Mouse (Mus musculus): ENCODE results near the gene Rmi1. TPM values are rescaled to one million over a fixed set of nuclear protein-coding genes. Genes with fewer than 3 reads are reported as not detected.
"Not testable (repeated sequence)": the region's sequence is repeated elsewhere in the genome, so short reads cannot be mapped to it uniquely, and the experiment has no call there.

The Rmi1 gene
- polyA plus RNA-seq, 1 experiment from 2014 or later = 23.1 TPM

GRCm38 (mm10) chr13:58450459-58451182 is 48.6 kb downstream of the Rmi1 start:
- ATAC-seq (replicated peaks) = no peak
- H3K9me3 ChIP-seq = no peaks in the 10 kb centered on the region
- no peak overlapping the region for H3K27ac ChIP-seq (replicated peaks)
- 0 out of 2 replicates have a peak overlapping the region, but pooled peaks have one; percentile 3 for H3K4me2 ChIP-seq (replicated peaks)
- 0 out of 2 replicates have a peak overlapping the region, but pooled peaks have one; percentile 11 for H3K9ac ChIP-seq (replicated peaks)
- H3K27me3 ChIP-seq = peaks cover 14% of the 10 kb centered on the region; the same call in 1 of the 2 replicates
- 23% methylated on average over 22 of the region's 22 CpGs for WGBS
- peaks cover 17% of the 10 kb centered on the region for H3K4me1 ChIP-seq
- no peak overlapping the region for H3K4me3 ChIP-seq
- no peaks in the 10 kb centered on the region for H3K36me3 ChIP-seq

DNA sequence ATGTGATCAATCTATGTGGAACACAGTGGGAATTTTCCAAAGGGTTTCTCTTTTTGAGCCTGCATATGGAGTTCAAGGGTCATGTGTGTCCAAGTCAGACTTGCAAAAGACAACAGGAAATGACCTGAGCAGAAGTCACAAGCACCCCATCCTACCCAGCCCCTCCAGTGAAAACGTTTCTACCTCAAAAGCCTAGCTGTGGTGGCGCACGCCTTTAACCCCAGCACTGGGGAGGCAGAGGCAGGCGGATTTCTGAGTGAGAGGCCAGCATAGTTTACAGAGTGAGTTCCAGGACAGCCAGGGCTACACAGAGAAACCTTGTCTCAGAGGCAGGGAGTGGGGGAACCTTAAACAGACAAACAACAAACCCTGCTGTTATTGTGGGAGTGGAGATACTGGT is 50.2 kb downstream of the Rmi1 start:
- no peak overlapping the region for H3K27ac ChIP-seq (replicated peaks)
- 74% methylated on average over 4 of the region's 4 CpGs for WGBS

DNA sequence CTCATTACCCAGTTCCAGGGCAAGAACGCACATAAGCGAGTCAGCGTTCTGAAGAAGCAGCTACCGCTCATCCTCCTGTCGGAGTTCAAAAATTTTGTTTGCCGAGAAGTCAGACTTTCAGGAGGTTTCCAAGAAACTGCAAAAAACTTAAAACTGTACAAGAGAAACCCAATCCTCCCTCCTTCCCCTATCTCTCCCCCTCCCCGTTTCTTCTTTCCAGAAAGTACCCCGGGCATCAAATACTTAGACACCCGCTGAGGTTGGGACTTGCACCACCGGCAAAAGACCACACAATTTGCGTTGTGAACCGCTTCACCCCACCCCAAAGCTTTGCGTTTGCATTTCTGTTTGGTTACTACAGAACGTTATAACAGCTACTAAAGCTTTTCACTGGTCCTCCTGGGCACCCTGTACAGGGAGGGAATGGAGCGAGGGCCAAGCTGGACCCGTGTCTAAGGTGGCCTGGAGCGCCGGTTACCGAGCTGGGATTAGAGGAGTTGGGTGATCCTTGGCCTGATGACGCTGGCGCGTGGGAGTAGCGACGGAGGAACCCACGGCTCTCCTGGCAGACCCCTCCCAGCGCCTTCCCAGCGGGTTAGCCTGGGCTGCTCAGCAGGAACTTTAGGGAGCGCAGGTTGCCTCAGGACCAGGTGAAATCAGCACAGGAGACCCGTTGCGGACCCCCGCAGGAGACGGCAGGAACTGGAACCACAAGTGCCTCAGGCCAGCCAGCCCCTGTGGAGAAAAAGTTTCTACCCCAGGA is 50.8 kb downstream of the Rmi1 start:
- ATAC-seq (replicated peaks) = no peak
- no peaks in the 10 kb centered on the region for H3K9me3 ChIP-seq
- WGBS = 19% methylated on average over 32 of the region's 32 CpGs
- peaks cover 17% of the 10 kb centered on the region for H3K4me1 ChIP-seq
- no peak overlapping the region for H3K9ac ChIP-seq (replicated peaks)
- H3K4me3 ChIP-seq = no peak overlapping the region
- H3K27ac ChIP-seq (replicated peaks) = no peak overlapping the region
- H3K36me3 ChIP-seq = no peaks in the 10 kb centered on the region
- peak overlapping the region; percentile 23; the same call in 1 of the 2 replicates for H3K4me2 ChIP-seq (replicated peaks)
- H3K27me3 ChIP-seq = peaks cover 14% of the 10 kb centered on the region; the same call in 1 of the 2 replicates

More for the DNA sequence above, 50.2 kb downstream of the Rmi1 start:
- no peak for ATAC-seq (replicated peaks)
- Histone ChIP-seq H3K27me3 (peaks cover 14% of the 10 kb centered on the region; the same call in 1 of the 2 replicates), H3K4me2 (replicated peaks) (no peak overlapping the region), H3K9me3 (no peaks in the 10 kb centered on the region), H3K4me1 (peaks cover 17% of the 10 kb centered on the region), H3K4me3 (no peak overlapping the region), H3K36me3 (no peaks in the 10 kb centered on the region), H3K9ac (replicated peaks) (no peak overlapping the region)

DNA sequence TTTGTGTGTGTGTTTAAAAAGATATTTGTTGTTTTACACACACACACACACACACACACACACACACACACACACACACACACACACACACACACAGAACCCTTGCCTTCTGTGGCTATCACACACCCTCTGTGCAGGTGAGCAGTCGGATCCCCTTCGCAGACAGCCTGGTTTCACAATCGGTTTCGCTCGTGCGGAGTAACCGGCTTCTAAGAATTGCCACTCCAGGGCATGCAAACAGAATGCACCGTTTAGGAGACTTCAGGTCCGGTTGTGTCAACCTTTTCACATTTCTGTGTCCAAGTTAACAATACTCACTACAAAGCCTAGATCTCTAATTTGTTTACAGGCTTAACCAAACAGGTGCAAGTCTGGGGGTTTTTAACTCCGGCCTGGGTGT is 51.5 kb downstream of the Rmi1 start:
- no peak for ATAC-seq (replicated peaks)
- Histone ChIP-seq H3K9me3 (no peaks in the 10 kb centered on the region), H3K4me3 (no peak overlapping the region)

GRCm38 (mm10) chr13:58456547-58456946 is 54.5 kb downstream of the Rmi1 start:
- H3K4me1 ChIP-seq = peaks cover 5% of the 10 kb centered on the region
- H3K9me3 ChIP-seq = no peaks in the 10 kb centered on the region
- 56% methylated on average over 10 of the region's 10 CpGs for WGBS
- H3K4me2 ChIP-seq (replicated peaks) = no peak overlapping the region
- H3K36me3 ChIP-seq = no peaks in the 10 kb centered on the region
- no peak for ATAC-seq (replicated peaks)
- H3K27me3 ChIP-seq = peaks cover 14% of the 10 kb centered on the region; the same call in 1 of the 2 replicates
- no peak overlapping the region for H3K9ac ChIP-seq (replicated peaks)
- H3K4me3 ChIP-seq = no peak overlapping the region
- H3K27ac ChIP-seq (replicated peaks) = no peak overlapping the region

More for the DNA sequence above, 51.5 kb downstream of the Rmi1 start:
- 29% methylated on average over 10 of the region's 10 CpGs for WGBS
- H3K36me3 ChIP-seq = no peaks in the 10 kb centered on the region
- H3K4me2 ChIP-seq (replicated peaks) = no peak overlapping the region
- no peak overlapping the region for H3K9ac ChIP-seq (replicated peaks)
- no peak overlapping the region for H3K27ac ChIP-seq (replicated peaks)
- peaks cover 14% of the 10 kb centered on the region; the same call in 1 of the 2 replicates for H3K27me3 ChIP-seq
- H3K4me1 ChIP-seq = peaks cover 17% of the 10 kb centered on the region

- not testable (repeated sequence) for ATAC-seq (replicated peaks); H3K4me3 ChIP-seq; H3K9ac ChIP-seq (replicated peaks); H3K27me3 ChIP-seq; H3K4me2 ChIP-seq (replicated peaks); H3K4me1 ChIP-seq; H3K27ac ChIP-seq (replicated peaks); H3K36me3 ChIP-seq; H3K9me3 ChIP-seq
- WGBS = 87% methylated on average over 6 of the region's 6 CpGs
These were observed 56.8 kb downstream of the Rmi1 start for GRCm38 (mm10) chr13:58458811-58459210.

MicroRNA genes within 50 kb of the gene (microRNA counts, 519-probe panel; counts per million panel counts)
- 3,451 counts per million, percentile 83 among the panel's probes with 10 or more counts for microRNA mmu-miR-7a

Small RNAs within 50 kb of the gene (microRNA-seq; reads per million reads assigned to microRNA genes)
- 511 reads per million, percentile 73 among the genes with 10 or more reads in this experiment for gene Mir7-1

Other genes with a start within 250 kb of the Rmi1 start
- 65.6 and 74.9 TPM in 2 replicates for gene Idnk, start 244.6 kb upstream of the Rmi1 start, polyA plus RNA-seq (2015; fragmentation: Nextera tagmentation; extraction: Ambion mirVana)
- 153 TPM in 2 replicates for gene Ubqln1, start 186.6 kb upstream of the Rmi1 start, polyA plus RNA-seq (2015; fragmentation: Nextera tagmentation; extraction: Ambion mirVana)
- gene Gkap1, start 126.5 kb upstream of the Rmi1 start, polyA plus RNA-seq (2015; fragmentation: Nextera tagmentation; extraction: Ambion mirVana) = 23.8 and 30.3 TPM in 2 replicates
- 1.5 and 1.6 TPM in 2 replicates for gene Kif27, start 43.1 kb upstream of the Rmi1 start, polyA plus RNA-seq (2015; fragmentation: Nextera tagmentation; extraction: Ambion mirVana)
- 20.5 and 21.1 TPM in 2 replicates for gene 2210016F16Rik, start 17.0 kb upstream of the Rmi1 start, polyA plus RNA-seq (2015; fragmentation: Nextera tagmentation; extraction: Ambion mirVana)
- gene Hnrnpk, start 1.1 kb downstream of the Rmi1 start, polyA plus RNA-seq (2015; fragmentation: Nextera tagmentation; extraction: Ambion mirVana) = 1,957 and 1,973 TPM in 2 replicates
- gene Slc28a3, start 208.6 kb downstream of the Rmi1 start, polyA plus RNA-seq (2015; fragmentation: Nextera tagmentation; extraction: Ambion mirVana) = 0.08 TPM in 1 of 2 replicates, not detected in the other

Measured in forebrain, embryonic 15.5 days (tissue).